Mouse (Mus musculus): ENCODE measurements around the gene Gins2.

GRCm38 (mm10) chr8:120566681-120567080 is 22.4 kb downstream of the Gins2 start:
- TF ChIP-seq TAL1 (conservative IDR thresholded peaks at IDR 0.05; ENCODE audit: low read depth, low read length) = no peak
- TF ChIP-seq CTCF (IDR thresholded peaks at IDR 0.05; ENCODE audit: low read depth, low read length) = no peak
